Mouse (Mus musculus): ENCODE results near the gene Stx2.

Stx2 gene

GRCm38 (mm10) chr5:129008412-129008826 is at the start of gene Stx2:
Gene Stx2, minus strand, starts transcription at chr5:129008574.
- peak; percentile 77 to 83 for DNase-seq (ENCODE audit: low read depth in 2 of 2, low spot score in 2 of 2)

- no peak for DNase-seq (ENCODE audit: low read depth in 2 of 2, low spot score in 2 of 2)
Measured at GRCm38 (mm10) chr5:129054675-129055284, 46.4 kb upstream of the Stx2 start.

GRCm38 (mm10) chr5:129052636-129053355 is 44.4 kb upstream of the Stx2 start:
- DNase-seq (ENCODE audit: low read depth in 2 of 2, low spot score in 2 of 2): no peak

DNA sequence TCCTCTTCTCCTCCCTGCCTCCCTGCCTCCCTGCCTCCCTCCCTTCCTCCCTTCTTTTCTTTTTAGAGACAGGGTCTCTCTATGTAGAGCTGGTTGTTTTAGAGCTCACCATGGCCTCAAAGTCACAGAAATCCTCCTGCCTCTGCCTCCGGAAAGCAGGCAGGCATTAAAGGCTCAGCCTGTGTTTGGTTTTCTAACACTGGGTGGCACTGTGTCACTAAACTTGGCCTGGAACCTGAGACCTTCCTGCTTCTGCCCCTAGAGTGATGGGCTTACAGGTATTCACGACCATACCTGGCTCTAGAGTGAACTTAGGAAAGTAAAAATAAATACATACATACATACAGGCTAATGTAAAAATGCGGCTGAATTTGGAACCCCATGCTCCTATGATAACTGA is 43.5 kb upstream of the Stx2 start:
- DNase-seq (ENCODE audit: low read depth in 2 of 2, low spot score in 2 of 2): no peak

DNA sequence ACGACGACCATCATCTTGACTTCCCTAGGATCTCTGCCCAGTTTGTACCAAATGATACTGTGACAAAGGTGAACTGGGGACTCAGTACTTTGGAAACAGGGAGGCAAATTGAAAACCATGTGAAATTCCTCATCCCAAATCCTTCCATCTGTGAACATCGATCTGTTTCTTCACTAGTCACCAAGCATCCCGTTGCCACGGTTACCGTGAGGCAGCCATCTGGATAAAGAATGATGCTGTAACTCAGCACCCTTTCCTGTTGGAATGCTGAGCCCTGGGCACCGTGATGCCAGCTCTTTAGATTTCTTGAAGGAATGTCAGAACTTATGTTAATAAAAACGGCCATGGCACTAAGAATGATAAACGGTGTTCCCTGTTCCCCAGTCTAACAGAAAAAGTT is 41.0 kb upstream of the Stx2 start:
- DNase-seq (ENCODE audit: low read depth in 2 of 2, low spot score in 2 of 2): no peak

DNA sequence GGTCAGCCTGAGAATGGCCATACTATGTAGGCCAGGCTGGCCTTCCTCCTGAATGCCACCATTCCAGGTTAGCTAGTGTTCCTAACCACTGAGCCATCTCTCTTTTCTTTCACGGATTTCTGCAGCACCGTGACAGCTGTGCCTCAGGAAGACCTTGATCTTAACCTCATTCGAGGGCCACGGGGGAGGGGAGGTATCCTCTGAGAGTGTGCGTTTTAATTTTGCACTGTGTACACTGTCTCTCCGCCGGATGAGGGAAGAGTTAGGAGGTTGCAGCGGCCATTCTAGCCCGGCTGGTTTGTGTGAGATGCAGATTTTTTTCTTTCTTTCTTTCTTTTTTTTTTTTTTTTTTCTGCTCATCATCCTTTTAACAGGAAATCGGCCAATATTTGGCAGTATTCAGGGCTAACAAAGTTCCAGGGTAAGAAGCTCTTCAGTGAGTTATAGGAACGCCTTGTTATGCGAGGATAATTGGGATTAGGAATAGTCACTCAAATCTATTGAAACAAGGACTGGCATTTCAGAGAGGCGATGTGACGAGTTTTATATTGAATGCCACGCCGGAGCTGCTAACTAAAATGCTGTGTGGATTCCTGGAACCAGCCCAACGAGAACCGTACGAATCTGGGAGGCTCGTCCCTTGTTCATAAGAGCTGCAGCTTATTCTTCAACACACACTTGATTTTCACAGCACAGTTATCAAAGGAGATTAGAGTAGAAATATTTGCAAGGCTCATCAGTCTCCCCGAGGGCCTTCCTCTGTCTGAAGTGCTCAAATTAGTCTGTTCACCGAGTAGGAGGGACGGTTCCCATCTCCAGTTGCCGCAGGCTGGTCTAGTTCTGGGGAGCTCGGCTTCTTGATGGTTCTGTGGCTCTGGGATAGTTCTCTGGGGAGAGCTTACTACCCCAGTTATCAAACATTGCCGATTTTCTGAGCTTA is 37.5 kb upstream of the Stx2 start:
- DNase-seq (ENCODE audit: low read depth in 2 of 2, low spot score in 2 of 2): no peak

DNA sequence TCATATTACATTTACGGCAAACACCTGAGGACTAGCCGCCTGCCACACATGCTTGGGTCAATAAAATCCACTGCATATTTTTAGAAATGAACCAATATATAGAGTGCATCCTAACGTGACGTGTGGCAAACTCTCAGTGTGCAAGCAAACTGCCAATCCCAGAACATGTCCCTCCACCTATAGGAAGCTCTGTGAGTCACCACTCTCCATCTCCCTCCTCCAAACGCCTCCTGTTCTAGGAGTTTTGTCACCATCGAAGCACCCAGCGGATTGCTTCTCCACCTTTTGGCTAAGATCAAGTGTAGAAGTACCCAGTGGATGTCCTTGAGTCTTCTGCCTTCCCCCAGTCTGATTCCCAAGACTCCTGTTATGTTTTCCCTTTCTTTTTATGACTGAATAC is 29.4 kb upstream of the Stx2 start:
- no peak for DNase-seq (ENCODE audit: low read depth in 2 of 2, low spot score in 2 of 2)

- no peak for DNase-seq (ENCODE audit: low read depth in 2 of 2, low spot score in 2 of 2)
Measured at GRCm38 (mm10) chr5:129036678-129037077, 28.3 kb upstream of the Stx2 start.

GRCm38 (mm10) chr5:129029131-129029723 is 20.9 kb upstream of the Stx2 start:
- no peak for DNase-seq (ENCODE audit: low read depth in 2 of 2, low spot score in 2 of 2)

DNA sequence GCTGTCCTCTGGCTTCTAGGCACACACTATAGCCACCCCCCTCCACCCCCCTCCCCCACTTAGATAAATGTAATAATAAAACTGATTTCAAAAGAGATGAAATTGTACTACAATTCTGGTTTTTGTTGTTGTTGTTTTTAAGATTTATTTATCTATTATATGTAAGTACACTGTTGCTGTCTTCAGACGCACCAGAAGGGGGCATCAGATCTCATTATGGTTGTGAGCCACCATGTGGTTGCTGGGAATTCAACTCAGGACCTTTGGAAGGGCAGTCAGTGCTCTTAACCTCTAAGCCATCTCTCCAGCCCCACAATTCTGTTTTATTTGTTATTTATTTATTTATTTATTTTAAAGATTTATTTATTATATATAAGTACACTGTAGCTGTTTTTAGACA is 18.3 kb upstream of the Stx2 start:
- DNase-seq (ENCODE audit: low read depth in 2 of 2, low spot score in 2 of 2): no peak

DNA sequence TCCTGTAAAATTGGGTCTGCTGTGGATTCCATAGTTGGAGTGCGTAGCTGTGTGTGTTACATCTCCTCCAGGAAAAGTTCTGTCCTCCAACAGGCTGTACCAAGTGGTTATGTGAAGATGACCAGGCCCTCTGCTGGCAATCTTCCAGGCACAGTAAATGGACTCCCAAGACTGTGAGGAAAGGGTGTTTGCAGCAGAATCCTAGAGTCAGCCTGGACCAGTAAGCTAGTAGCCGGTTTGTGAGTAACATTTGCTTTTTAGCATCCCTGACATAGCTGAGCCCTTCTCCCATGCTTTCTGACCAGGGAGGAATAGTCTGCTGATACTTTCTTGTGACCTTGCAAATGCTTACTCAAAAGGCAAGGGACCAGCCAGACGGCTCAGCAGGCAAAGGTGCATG is 17.8 kb upstream of the Stx2 start:
- no peak for DNase-seq (ENCODE audit: low read depth in 2 of 2, low spot score in 2 of 2)

DNA sequence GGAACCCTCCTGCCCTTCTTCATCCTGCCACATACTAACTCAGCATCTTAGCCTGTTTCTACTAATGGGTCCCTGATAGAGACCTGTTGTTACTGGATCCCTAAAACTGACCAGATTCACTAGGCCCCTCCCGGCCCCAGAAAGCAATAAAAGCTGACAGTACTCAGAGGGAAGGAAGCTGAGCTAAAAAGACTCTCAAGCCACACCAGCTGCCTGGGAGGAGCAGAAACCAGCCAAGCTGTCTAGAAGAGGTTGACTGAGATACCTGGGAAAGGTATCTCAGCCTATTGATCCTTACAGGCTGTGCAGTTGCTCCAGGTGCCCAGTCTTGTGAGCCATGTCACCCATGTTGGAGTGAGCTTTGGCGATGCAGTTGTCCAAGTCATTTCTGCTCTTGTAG is 17.4 kb upstream of the Stx2 start:
- no peak for DNase-seq (ENCODE audit: low read depth in 2 of 2, low spot score in 2 of 2)

DNA sequence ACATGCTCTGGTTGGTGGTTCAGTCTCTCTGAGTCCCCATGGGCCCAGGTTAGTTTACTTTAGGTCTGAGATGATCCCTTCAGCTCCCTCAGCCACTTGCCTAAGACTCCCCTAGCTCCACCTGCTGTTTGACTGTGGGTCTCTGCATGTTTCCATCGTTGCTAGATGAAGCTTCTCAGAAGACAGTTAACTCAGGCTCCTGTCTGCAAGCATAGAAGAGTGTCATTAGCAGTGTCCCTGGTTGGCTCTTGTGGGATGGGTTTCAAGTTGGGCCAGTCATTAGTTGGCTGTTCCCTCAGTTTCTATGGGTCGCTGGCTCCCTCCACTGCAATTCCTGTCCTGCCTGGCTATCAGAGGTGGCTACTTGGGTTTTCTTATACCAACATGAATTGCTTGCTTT is 16.7 kb upstream of the Stx2 start:
- DNase-seq (ENCODE audit: low read depth in 2 of 2, low spot score in 2 of 2): no peak

GRCm38 (mm10) chr5:129020731-129021130 is 12.4 kb upstream of the Stx2 start:
- no peak for DNase-seq (ENCODE audit: low read depth in 2 of 2, low spot score in 2 of 2)

GRCm38 (mm10) chr5:129020300-129020668 is 11.9 kb upstream of the Stx2 start:
- no peak for DNase-seq (ENCODE audit: low read depth in 2 of 2, low spot score in 2 of 2)

DNA sequence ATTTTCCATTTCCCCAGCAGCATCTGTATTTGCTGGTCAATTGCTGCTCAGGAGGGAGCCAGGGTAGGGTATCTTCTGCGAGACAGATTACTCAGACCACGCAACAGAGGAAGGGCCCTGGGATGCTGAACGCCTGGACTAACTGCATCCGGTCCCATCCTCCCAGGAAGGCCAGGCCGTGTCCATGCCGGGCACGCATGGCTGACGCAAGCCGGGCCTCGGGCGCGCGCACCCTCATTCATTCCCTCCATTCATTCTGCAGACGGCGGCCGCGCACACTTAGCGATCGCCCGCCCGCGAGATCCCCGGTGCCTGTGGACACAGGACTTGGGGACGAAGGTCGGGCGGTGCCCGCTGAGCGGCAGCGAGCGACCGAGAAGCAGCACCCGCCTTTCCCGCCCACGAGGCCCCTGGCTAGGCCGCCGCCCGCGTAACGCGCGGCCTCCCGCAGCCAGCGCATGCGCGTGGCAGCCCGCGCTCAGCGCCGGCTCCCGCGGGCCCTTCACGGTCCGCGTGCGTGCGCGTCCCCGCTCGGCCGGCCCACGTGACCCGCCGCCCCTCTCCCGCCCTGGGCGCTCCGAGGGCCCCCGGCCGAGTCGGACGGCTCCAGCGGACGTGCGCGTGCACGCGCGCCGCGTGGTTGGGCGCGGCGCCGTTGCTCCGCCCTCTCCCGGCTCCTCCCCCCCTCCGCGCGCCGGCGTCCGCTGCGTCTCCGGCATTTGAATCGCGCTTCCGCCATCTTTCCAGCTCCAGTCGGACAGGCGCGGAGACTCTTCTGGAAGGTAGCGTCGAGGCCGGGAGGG is 11.3 kb upstream of the Stx2 start, which contains the start of gene Ran:
Ran (plus strand) TSS at position 573 of the 803 bp plus-strand sequence.
- peak; percentile 91 to 93 for DNase-seq (ENCODE audit: low read depth in 2 of 2, low spot score in 2 of 2)

DNA sequence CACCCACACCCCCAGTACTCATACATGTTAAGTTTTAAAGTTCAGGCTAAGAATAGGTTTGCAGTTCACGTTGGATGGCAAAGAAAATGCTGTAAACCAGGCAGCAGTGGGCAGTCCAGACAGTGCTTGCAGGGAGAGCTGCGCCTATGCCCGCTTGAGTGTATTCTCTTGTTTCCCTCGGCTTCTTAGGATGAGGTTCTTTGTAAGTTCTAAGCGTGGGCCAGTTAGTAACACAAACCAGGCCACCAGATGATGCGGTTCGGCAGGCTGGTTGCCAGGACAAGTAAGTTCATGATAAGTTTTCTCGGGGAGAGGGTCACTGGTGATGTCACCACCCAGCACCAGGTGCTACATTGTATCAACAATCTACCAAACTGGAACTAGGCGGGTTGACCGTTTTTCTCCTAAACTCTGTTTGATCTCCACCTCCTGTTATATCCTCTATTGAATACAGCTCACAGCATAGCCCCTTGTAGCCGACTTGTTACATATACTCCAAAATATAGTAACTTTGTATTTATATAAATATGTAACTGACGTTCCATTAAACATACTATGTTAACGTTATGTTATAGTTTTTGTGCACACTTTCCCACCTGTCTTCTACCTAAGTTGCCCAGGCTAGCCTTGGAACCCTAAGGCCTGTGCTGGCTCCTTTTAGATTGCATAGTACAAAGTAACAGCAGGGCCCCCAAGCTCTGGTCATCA is 10.6 kb upstream of the Stx2 start:
- no peak for DNase-seq (ENCODE audit: low read depth in 2 of 2, low spot score in 2 of 2)

DNA sequence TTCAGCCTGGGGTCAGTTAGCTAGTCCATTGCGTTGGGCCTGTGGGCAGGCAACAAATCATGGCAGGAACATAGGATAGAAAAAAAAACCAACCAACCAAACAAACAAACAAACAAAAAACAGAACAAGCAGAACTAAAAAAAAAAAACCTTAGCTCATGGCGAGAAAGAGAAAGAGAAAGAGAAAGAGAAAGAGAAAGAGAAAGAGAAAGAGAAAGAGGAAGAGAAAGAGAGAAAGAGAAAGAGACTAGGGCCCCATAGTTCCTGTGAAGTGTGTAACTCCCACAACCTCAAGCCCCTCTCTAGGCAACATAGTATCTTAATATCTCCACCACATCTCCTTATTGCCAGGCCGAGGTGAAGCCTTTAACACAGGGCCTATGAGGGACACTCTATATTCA is 8.0 kb upstream of the Stx2 start:
- no peak for DNase-seq (ENCODE audit: low read depth in 2 of 2, low spot score in 2 of 2)

GRCm38 (mm10) chr5:129015540-129015939 is 7.2 kb upstream of the Stx2 start:
- no peak for DNase-seq (ENCODE audit: low read depth in 2 of 2, low spot score in 2 of 2)

GRCm38 (mm10) chr5:129015020-129015419 is 6.6 kb upstream of the Stx2 start:
- DNase-seq (ENCODE audit: low read depth in 2 of 2, low spot score in 2 of 2): no peak

Data from CD8-positive naive resting alpha-beta T cell, adult 2 months (primary cell).